Mouse (Mus musculus): ENCODE results near the gene Arpc4. TPM values are rescaled to one million over a fixed set of nuclear protein-coding genes. Genes with fewer than 3 reads are reported as not detected.
A peak's percentile ranks its signal among the peaks of the same experiment; 100 is the strongest.

Gene Arpc4
- total and polyA plus RNA-seq, 2 experiments from 2014 or later: 200 to 505 TPM

DNA sequence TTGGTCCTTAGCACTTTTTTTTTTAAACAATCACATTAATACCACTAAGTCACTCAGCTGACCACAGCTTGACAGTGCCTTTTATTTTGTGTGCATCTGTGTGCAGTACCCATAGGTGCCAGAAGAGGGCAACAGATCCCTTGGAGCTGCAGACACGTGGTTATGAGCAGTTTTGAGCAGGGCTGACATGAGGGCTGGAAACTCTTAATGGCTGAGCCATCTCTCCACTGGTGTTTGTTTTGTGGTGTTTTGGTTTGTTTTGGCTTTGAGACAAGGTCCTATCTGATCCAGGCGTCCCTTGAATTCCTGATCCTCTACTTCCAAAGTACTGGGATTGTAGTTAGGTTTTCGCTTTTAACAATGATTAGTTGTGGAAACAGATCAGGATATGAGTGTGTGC, 49.5 kb downstream of the Arpc4 start:
- TF ChIP-seq CTCF (IDR thresholded peaks at IDR 0.05): peak; percentile 76
- no peaks in the 10 kb centered on the region for H3K4me1 ChIP-seq (ENCODE audit: insufficient read depth, low read length)
- H3K36me3 ChIP-seq (ENCODE audit: insufficient read depth, low read length): no peaks in the 10 kb centered on the region
- WGBS: 65% methylated on average over 3 of the region's 3 CpGs
- no peak overlapping the region for H3K27ac ChIP-seq (ENCODE audit: low read depth, low read length)
- H3K9ac ChIP-seq (replicated peaks; ENCODE audit: low read length, poor library complexity, severe bottlenecking): no peak overlapping the region
- no peak overlapping the region for H3K4me3 ChIP-seq (ENCODE audit: low read depth, low read length)
- H3K27me3 ChIP-seq (ENCODE audit: insufficient read depth, low read length): no peaks in the 10 kb centered on the region
- peak; percentile 18 for DNase-seq (ENCODE audit: low spot score)
- H3K9me3 ChIP-seq (ENCODE audit: low read length): no peaks in the 10 kb centered on the region
- ATAC-seq (ENCODE audit: low FRiP score): no peak
- H3K4me2 ChIP-seq (ENCODE audit: low read depth, low read length, poor library complexity, severe bottlenecking): no peak overlapping the region

- Histone ChIP-seq H3K36me3 (ENCODE audit: insufficient read depth, low read length) (no peaks in the 10 kb centered on the region), H3K4me3 (ENCODE audit: low read depth, low read length) (no peak overlapping the region), H3K27ac (ENCODE audit: low read depth, low read length) (no peak overlapping the region), H3K4me2 (ENCODE audit: low read depth, low read length, poor library complexity, severe bottlenecking) (no peak overlapping the region), H3K27me3 (ENCODE audit: insufficient read depth, low read length) (no peaks in the 10 kb centered on the region), H3K4me1 (ENCODE audit: insufficient read depth, low read length) (no peaks in the 10 kb centered on the region), H3K9me3 (ENCODE audit: low read length) (no peaks in the 10 kb centered on the region), H3K9ac (replicated peaks; ENCODE audit: low read length, poor library complexity, severe bottlenecking) (no peak overlapping the region)
- TF ChIP-seq CTCF (IDR thresholded peaks at IDR 0.05): no peak
- 91% methylated on average over 16 of the region's 16 CpGs for WGBS
- ATAC-seq (ENCODE audit: low FRiP score): no peak
- DNase-seq (ENCODE audit: low spot score): no peak
Observed at GRCm38 (mm10) chr6:113428006-113428405, 50.1 kb downstream of the Arpc4 start.

- Histone ChIP-seq H3K4me1 (ENCODE audit: insufficient read depth, low read length) (no peaks in the 10 kb centered on the region), H3K36me3 (ENCODE audit: insufficient read depth, low read length) (no peaks in the 10 kb centered on the region), H3K4me2 (ENCODE audit: low read depth, low read length, poor library complexity, severe bottlenecking) (no peak overlapping the region), H3K27me3 (ENCODE audit: insufficient read depth, low read length) (no peaks in the 10 kb centered on the region), H3K9me3 (ENCODE audit: low read length) (no peaks in the 10 kb centered on the region), H3K27ac (ENCODE audit: low read depth, low read length) (no peak overlapping the region), H3K9ac (replicated peaks; ENCODE audit: low read length, poor library complexity, severe bottlenecking) (no peak overlapping the region), H3K4me3 (ENCODE audit: low read depth, low read length) (no peak overlapping the region)
- WGBS: 75% methylated on average over 3 of the region's 3 CpGs
- no peak for DNase-seq (ENCODE audit: low spot score)
- ATAC-seq (ENCODE audit: low FRiP score): no peak
- no peak for TF ChIP-seq CTCF (IDR thresholded peaks at IDR 0.05)
Observed at GRCm38 (mm10) chr6:113429965-113430364, 52.0 kb downstream of the Arpc4 start.

GRCm38 (mm10) chr6:113430846-113431245, 52.9 kb downstream of the Arpc4 start:
- ATAC-seq (ENCODE audit: low FRiP score) (no peak), DNase-seq (ENCODE audit: low spot score) (no peak)
- Histone ChIP-seq H3K27ac (ENCODE audit: low read depth, low read length) (no peak overlapping the region), H3K4me1 (ENCODE audit: insufficient read depth, low read length) (no peaks in the 10 kb centered on the region), H3K27me3 (ENCODE audit: insufficient read depth, low read length) (0 out of 2 replicates have a peak, but pooled peaks cover 2% of the 10 kb centered on the region), H3K9ac (replicated peaks; ENCODE audit: low read length, poor library complexity, severe bottlenecking) (no peak overlapping the region), H3K36me3 (ENCODE audit: insufficient read depth, low read length) (no peaks in the 10 kb centered on the region), H3K9me3 (ENCODE audit: low read length) (no peaks in the 10 kb centered on the region), H3K4me2 (ENCODE audit: low read depth, low read length, poor library complexity, severe bottlenecking) (no peak overlapping the region), H3K4me3 (ENCODE audit: low read depth, low read length) (no peak overlapping the region)
- no peak for TF ChIP-seq CTCF (IDR thresholded peaks at IDR 0.05)
- 59% methylated on average over 3 of the region's 3 CpGs for WGBS

DNA sequence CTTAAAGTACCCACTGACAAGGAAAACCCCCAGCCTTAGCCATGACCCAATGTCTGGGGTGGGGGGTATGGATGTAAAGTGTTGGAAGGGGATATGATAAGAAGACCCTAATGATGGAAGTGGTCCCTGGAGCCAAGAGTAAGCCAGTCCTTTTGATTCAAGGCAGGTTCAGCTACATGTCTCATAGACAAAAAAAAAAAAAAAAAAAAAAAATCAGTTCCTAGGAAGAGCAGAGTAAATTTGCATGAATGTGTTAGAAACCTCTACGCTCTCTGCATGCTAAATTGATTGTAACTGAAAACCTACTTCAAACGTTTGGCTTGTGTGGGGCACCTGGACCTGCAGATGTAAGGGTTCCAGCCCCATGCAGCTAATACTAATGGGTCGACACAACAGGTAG, 53.9 kb downstream of the Arpc4 start:
- Histone ChIP-seq H3K27ac (ENCODE audit: low read depth, low read length) (no peak overlapping the region), H3K4me2 (ENCODE audit: low read depth, low read length, poor library complexity, severe bottlenecking) (no peak overlapping the region), H3K9me3 (ENCODE audit: low read length) (no peaks in the 10 kb centered on the region), H3K4me1 (ENCODE audit: insufficient read depth, low read length) (no peaks in the 10 kb centered on the region), H3K9ac (replicated peaks; ENCODE audit: low read length, poor library complexity, severe bottlenecking) (no peak overlapping the region), H3K27me3 (ENCODE audit: insufficient read depth, low read length) (0 out of 2 replicates have a peak, but pooled peaks cover 3% of the 10 kb centered on the region), H3K4me3 (ENCODE audit: low read depth, low read length) (no peak overlapping the region), H3K36me3 (ENCODE audit: insufficient read depth, low read length) (no peaks in the 10 kb centered on the region)
- no peak for TF ChIP-seq CTCF (IDR thresholded peaks at IDR 0.05)
- no peak for ATAC-seq (ENCODE audit: low FRiP score)
- WGBS: 55% methylated on average over 3 of the region's 3 CpGs
- DNase-seq (ENCODE audit: low spot score): no peak

DNA sequence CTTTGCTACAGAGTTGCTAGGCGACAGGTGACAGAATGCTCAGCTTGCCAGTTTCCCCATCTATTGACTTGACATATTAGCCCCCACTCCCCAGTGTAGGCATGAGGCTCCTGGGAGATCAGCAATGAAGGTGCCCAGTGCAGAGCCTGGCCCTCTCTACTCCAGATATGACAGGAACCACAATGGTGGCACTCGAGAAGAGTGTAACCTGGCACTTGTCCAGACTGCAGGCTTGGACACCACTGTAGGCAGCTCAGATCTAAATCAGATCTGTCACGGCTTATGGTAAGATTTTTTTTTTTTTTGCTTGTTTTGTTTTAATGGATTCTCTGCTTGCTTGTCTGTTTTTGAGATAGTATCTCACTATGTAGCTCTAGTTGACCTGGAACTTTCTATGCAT, 55.7 kb downstream of the Arpc4 start:
- ATAC-seq (ENCODE audit: low FRiP score) (no peak), DNase-seq (ENCODE audit: low spot score) (no peak)

More for the DNA sequence above, 55.7 kb downstream of the Arpc4 start:
- Histone ChIP-seq H3K4me3 (ENCODE audit: low read depth, low read length) (no peak overlapping the region), H3K9ac (replicated peaks; ENCODE audit: low read length, poor library complexity, severe bottlenecking) (no peak overlapping the region), H3K9me3 (ENCODE audit: low read length) (no peaks in the 10 kb centered on the region), H3K4me1 (ENCODE audit: insufficient read depth, low read length) (no peaks in the 10 kb centered on the region), H3K27ac (ENCODE audit: low read depth, low read length) (no peak overlapping the region), H3K4me2 (ENCODE audit: low read depth, low read length, poor library complexity, severe bottlenecking) (no peak overlapping the region), H3K27me3 (ENCODE audit: insufficient read depth, low read length) (0 out of 2 replicates have a peak, but pooled peaks cover 3% of the 10 kb centered on the region), H3K36me3 (ENCODE audit: insufficient read depth, low read length) (no peaks in the 10 kb centered on the region)
- WGBS: 65% methylated on average over 3 of the region's 3 CpGs
- TF ChIP-seq CTCF (IDR thresholded peaks at IDR 0.05): no peak

All from midbrain, postnatal 0 days (tissue).